Mouse (Mus musculus): ENCODE measurements around the gene 2010111I01Rik. TPM values are rescaled to one million over a fixed set of nuclear protein-coding genes. Genes with fewer than 3 reads are reported as not detected.

2010111I01Rik gene
- total and polyA plus RNA-seq, 3 experiments: 84.6 to 101 (median 91.0) TPM

DNA sequence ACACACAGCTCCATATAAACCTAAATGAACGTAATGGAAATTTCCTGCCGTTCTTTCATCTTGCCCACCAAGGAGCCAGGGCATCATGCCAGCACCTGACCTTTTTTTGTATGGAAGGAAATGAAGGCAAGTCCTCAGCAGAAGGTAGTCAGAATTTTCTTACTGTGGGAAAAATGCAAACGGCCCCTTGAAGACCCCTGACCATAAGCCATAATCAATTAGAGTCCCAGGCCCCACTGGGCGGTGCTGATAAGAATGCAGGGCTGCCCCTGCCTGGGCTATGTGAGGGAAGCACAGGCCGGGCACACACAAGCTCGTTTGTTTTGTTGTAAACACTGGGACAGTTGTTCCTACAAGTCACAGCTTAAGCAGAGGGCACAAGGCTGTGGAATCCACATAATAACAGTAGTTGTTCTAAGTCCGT is 353.0 kb downstream of the 2010111I01Rik start:
- H3K4me1 ChIP-seq (ENCODE audit: control insufficient read depth, insufficient read depth, low read length): peaks cover 16% of the 10 kb centered on the region
- no peak for DNase-seq
- H3K79me2 ChIP-seq (replicated peaks; ENCODE audit: control insufficient read depth, insufficient read depth, low read length): no peaks in the 10 kb centered on the region
- H3K27ac ChIP-seq: no peak overlapping the region
- 53% methylated on average over 7 of the region's 7 CpGs for WGBS
- H3K4me3 ChIP-seq: no peak overlapping the region
- no peaks in the 10 kb centered on the region; the same call in 1 of the 2 replicates for H3K36me3 ChIP-seq (ENCODE audit: control insufficient read depth, insufficient read depth, low read length)
- H3K27me3 ChIP-seq (ENCODE audit: control insufficient read depth, insufficient read depth, low read length): no peaks in the 10 kb centered on the region
- intact Hi-C loops (cut with DNase I): no loop called here
- TF ChIP-seq CTCF (IDR thresholded peaks at IDR 0.05) (no peak), EP300 (IDR thresholded peaks at IDR 0.05; ENCODE audit: insufficient read depth, low read depth, low read length) (no peak), POLR2A (IDR thresholded peaks at IDR 0.05; ENCODE audit: insufficient read depth, low read depth, low read length) (no peak)
- no peak overlapping the region for H3K9ac ChIP-seq (ENCODE audit: low read depth, low read length)

DNA sequence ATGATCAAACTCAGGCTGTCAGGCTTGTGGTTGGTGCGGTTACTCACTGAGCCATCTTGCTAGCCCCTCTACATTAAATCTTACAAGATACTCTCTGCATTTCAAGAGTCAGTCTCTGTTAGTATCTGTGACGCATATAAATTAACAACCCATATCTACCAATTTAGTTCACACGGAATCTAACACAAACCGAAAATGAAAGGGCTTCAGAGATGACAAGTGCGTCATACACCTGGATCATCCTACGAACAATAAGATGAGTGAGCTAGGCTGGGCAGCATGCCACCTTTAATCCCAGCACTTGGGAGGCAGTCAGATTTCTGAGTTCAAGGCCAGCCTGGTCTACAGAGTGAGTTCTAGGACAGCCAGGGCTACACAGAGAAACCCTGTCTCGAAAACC is 355.1 kb downstream of the 2010111I01Rik start:
- H3K79me2 ChIP-seq (replicated peaks; ENCODE audit: control insufficient read depth, insufficient read depth, low read length): no peaks in the 10 kb centered on the region
- H3K27ac ChIP-seq: no peak overlapping the region
- H3K4me1 ChIP-seq (ENCODE audit: control insufficient read depth, insufficient read depth, low read length): peaks cover 16% of the 10 kb centered on the region
- no peaks in the 10 kb centered on the region for H3K27me3 ChIP-seq (ENCODE audit: control insufficient read depth, insufficient read depth, low read length)
- H3K9ac ChIP-seq (ENCODE audit: low read depth, low read length): no peak overlapping the region
- WGBS: 94% methylated on average over 7 of the region's 7 CpGs
- H3K36me3 ChIP-seq (ENCODE audit: control insufficient read depth, insufficient read depth, low read length): peaks cover 4% of the 10 kb centered on the region
- H3K4me3 ChIP-seq: no peak overlapping the region
- TF ChIP-seq POLR2A (IDR thresholded peaks at IDR 0.05; ENCODE audit: insufficient read depth, low read depth, low read length) (no peak), CTCF (IDR thresholded peaks at IDR 0.05) (no peak), EP300 (IDR thresholded peaks at IDR 0.05; ENCODE audit: insufficient read depth, low read depth, low read length) (no peak)
- intact Hi-C loops (cut with DNase I): no loop called here
- DNase-seq: no peak

DNA sequence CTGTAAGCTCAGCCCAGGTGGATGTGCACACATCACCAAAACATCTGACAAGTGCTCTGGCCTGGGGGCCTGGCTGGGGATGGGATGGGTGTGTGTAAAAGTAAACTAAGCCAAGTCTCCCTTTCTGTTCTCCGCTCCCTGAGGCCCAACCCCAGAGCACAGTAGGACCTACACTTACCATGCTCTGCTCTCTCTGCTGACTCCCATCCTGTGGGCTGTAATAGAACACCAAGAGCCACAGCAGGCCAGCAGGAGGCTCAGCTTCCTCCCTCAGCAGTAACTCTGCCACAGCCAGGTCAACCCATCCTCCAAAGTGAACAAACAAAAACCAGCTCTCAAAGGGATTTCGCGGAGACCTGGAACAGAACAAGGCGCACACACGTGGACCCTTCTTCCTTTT is 357.0 kb downstream of the 2010111I01Rik start:
- Histone ChIP-seq H3K4me1 (ENCODE audit: control insufficient read depth, insufficient read depth, low read length) (peaks cover 19% of the 10 kb centered on the region), H3K9ac (ENCODE audit: low read depth, low read length) (no peak overlapping the region), H3K27ac (no peak overlapping the region), H3K4me3 (no peak overlapping the region), H3K79me2 (replicated peaks; ENCODE audit: control insufficient read depth, insufficient read depth, low read length) (no peaks in the 10 kb centered on the region), H3K36me3 (ENCODE audit: control insufficient read depth, insufficient read depth, low read length) (peaks cover 4% of the 10 kb centered on the region), H3K27me3 (ENCODE audit: control insufficient read depth, insufficient read depth, low read length) (no peaks in the 10 kb centered on the region)
- intact Hi-C loops (cut with DNase I): no loop called here
- no peak for DNase-seq
- WGBS: 80% methylated on average over 5 of the region's 5 CpGs
- TF ChIP-seq CTCF (IDR thresholded peaks at IDR 0.05) (no peak), EP300 (IDR thresholded peaks at IDR 0.05; ENCODE audit: insufficient read depth, low read depth, low read length) (no peak), POLR2A (IDR thresholded peaks at IDR 0.05; ENCODE audit: insufficient read depth, low read depth, low read length) (no peak)

DNA sequence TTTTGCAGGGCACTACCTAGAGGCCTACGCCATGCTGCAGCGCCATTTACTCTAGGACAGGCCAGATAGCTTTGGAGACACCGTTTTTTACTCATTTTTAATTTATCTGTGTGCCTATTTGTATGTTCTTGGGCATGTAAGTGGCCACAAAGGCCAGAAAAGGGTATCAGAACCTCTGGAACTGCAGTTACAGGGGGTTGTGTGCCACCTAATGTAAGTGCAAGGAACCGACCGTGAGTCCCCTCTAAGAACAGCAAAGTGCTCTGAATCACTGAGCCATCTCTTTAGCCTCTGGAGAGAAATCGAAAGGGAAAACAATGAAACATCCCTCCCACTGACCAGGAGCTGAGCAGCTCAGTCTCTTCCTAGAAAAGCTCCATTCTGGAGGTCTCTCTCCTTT is 358.1 kb downstream of the 2010111I01Rik start:
- H3K4me1 ChIP-seq (ENCODE audit: control insufficient read depth, insufficient read depth, low read length): peaks cover 19% of the 10 kb centered on the region
- H3K36me3 ChIP-seq (ENCODE audit: control insufficient read depth, insufficient read depth, low read length): peaks cover 4% of the 10 kb centered on the region
- intact Hi-C loops (cut with DNase I): no loop called here
- no peak overlapping the region; the same call in none of the 2 replicates for H3K9ac ChIP-seq (ENCODE audit: low read depth, low read length)
- no peaks in the 10 kb centered on the region for H3K27me3 ChIP-seq (ENCODE audit: control insufficient read depth, insufficient read depth, low read length)
- WGBS: 69% methylated on average over 6 of the region's 6 CpGs
- TF ChIP-seq CTCF (IDR thresholded peaks at IDR 0.05) (peak; percentile 62), EP300 (IDR thresholded peaks at IDR 0.05; ENCODE audit: insufficient read depth, low read depth, low read length) (no peak), POLR2A (IDR thresholded peaks at IDR 0.05; ENCODE audit: insufficient read depth, low read depth, low read length) (no peak)
- H3K4me3 ChIP-seq: no peak overlapping the region
- H3K27ac ChIP-seq: peak overlapping the region; percentile 64
- DNase-seq: no peak
- no peaks in the 10 kb centered on the region for H3K79me2 ChIP-seq (replicated peaks; ENCODE audit: control insufficient read depth, insufficient read depth, low read length)

DNA sequence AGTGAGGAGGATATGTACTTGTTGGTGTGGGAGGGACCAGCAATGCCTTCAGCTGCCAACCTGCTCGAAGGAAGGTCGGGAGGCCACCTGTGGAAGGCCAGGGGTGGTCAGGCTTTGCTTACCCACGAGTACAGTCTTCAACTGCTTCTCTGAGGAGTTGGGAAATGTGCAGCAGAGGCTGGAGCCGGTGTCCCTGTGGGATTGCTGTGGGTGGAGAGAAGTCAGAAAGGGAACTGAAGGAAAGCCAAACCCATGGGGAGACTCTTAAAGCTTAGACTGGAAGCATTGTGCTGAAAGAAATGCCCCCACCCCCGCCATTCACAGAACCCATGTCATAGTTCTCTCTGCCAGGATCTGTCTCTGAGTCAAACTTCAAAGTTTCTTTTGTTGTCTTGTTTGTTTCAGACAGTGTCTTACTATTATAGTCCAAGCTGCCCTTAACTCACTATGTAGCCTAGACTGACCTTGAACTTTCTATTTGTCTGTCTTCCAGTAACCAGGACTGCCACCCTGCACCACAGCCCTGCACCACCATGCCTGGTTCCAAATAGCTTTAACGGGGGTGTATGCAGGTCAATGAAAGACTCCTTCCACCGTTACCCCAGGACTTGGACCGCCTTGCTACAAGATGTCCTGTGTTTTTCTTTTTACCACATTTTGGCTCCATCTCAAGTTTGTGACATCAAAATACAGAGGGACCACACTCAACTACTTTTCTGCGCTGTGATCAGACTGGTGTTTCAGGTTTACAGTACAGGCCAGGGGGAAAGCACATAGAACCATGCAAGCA is 358.8 kb downstream of the 2010111I01Rik start:
- Histone ChIP-seq H3K36me3 (ENCODE audit: control insufficient read depth, insufficient read depth, low read length) (peaks cover 4% of the 10 kb centered on the region), H3K9ac (ENCODE audit: low read depth, low read length) (peak overlapping the region; percentile 10), H3K79me2 (replicated peaks; ENCODE audit: control insufficient read depth, insufficient read depth, low read length) (no peaks in the 10 kb centered on the region), H3K4me3 (no peak overlapping the region), H3K4me1 (ENCODE audit: control insufficient read depth, insufficient read depth, low read length) (peaks cover 19% of the 10 kb centered on the region), H3K27ac (peak overlapping the region; percentile 64), H3K27me3 (ENCODE audit: control insufficient read depth, insufficient read depth, low read length) (no peaks in the 10 kb centered on the region)
- intact Hi-C loops (cut with DNase I): no loop called here
- WGBS: 35% methylated on average over 9 of the region's 9 CpGs
- TF ChIP-seq CTCF (IDR thresholded peaks at IDR 0.05) (no peak), POLR2A (IDR thresholded peaks at IDR 0.05; ENCODE audit: insufficient read depth, low read depth, low read length) (no peak), EP300 (IDR thresholded peaks at IDR 0.05; ENCODE audit: insufficient read depth, low read depth, low read length) (no peak)
- peak; percentile 51 to 59 for DNase-seq

DNA sequence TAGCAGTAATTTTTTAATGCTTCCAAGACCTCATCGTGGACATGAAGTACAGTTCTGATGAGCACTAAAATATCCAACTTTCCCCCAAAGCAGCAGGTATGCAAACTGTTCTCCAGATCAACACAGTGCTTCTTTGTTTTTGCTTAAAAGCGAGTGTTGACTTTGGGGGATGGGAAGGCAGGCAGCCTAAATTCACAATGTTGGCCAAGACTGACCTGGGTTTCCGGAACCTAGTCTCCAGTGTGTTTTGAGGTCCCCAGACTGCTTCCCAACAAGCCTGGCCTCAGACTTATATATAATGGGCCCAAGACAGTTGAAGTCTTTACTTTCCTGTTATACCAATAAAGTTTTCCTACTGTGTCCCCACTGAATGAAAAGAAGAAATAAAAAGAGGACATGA is 359.6 kb downstream of the 2010111I01Rik start:
- Histone ChIP-seq H3K27ac (peak overlapping the region; percentile 64), H3K4me3 (no peak overlapping the region), H3K36me3 (ENCODE audit: control insufficient read depth, insufficient read depth, low read length) (peaks cover 4% of the 10 kb centered on the region), H3K9ac (ENCODE audit: low read depth, low read length) (no peak overlapping the region), H3K79me2 (replicated peaks; ENCODE audit: control insufficient read depth, insufficient read depth, low read length) (no peaks in the 10 kb centered on the region), H3K4me1 (ENCODE audit: control insufficient read depth, insufficient read depth, low read length) (peaks cover 19% of the 10 kb centered on the region), H3K27me3 (ENCODE audit: control insufficient read depth, insufficient read depth, low read length) (no peaks in the 10 kb centered on the region)
- DNase-seq: no peak
- 42% methylated on average over 3 of the region's 3 CpGs for WGBS
- intact Hi-C loops (cut with DNase I): no loop called here
- TF ChIP-seq CTCF (IDR thresholded peaks at IDR 0.05) (no peak), EP300 (IDR thresholded peaks at IDR 0.05; ENCODE audit: insufficient read depth, low read depth, low read length) (0 out of 2 replicates have a peak, but pooled peaks have one; percentile 19), POLR2A (IDR thresholded peaks at IDR 0.05; ENCODE audit: insufficient read depth, low read depth, low read length) (no peak)

Measured in heart, adult 2 months (tissue).